Mouse (Mus musculus) large intestine, adult 2 months (tissue): ENCODE results near the gene Ppp1ca. TPM values are rescaled to one million over a fixed set of nuclear protein-coding genes. Genes with fewer than 3 reads are reported as not detected.

Experiments used
- DNase-seq: peaks from one replicate; pipeline ENCODE4 v3.0.0-alpha.2; 2012; ENCODE audit warnings: low read depth, low spot score
- WGBS: fragments of 180-500 bp; shearing (Covaris S2); methylation state at CpG from one replicate; pipeline ENCODE4 v1.1.7; 2018; 5-methylcytosine and 5-hydroxymethylcytosine counted together
- polyA plus RNA-seq: library from polyadenylated mRNA; depleted of rRNA; stranded (reverse); fragments of >200 nt; gene quantifications from 2 replicates; pipeline ENCODE4 v1.2.3, GENCODE M21; 2012

Ppp1ca gene
- polyA plus RNA-seq, 1 experiment: 382 TPM

DNA sequence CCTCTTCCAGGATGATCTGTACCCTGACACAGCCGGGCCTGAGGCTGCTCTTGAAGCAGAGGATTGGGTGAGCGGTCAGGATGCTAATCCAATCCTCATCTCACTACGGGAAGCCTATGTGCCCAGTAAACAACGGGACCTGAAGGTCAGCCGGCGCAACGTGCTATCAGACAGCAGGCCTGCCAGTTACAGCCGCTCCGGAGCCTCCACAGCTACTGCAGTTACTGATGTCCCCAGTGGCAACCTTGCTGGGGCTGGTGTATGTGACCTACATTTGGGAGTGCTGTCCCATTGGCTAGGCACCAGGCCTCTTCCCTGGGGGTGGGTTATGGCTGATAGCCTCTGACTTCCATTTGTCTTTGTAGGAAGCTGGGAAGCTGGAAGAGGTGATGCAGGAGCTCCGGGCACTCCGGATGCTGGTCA is 38.6 kb upstream of the Ppp1ca start, which contains the start of gene Ptprcap:
TSS of gene Ptprcap (plus strand) at position 373 of the 423 bp plus-strand sequence.
- 75% methylated on average over 11 of the region's 11 CpGs for WGBS

DNA sequence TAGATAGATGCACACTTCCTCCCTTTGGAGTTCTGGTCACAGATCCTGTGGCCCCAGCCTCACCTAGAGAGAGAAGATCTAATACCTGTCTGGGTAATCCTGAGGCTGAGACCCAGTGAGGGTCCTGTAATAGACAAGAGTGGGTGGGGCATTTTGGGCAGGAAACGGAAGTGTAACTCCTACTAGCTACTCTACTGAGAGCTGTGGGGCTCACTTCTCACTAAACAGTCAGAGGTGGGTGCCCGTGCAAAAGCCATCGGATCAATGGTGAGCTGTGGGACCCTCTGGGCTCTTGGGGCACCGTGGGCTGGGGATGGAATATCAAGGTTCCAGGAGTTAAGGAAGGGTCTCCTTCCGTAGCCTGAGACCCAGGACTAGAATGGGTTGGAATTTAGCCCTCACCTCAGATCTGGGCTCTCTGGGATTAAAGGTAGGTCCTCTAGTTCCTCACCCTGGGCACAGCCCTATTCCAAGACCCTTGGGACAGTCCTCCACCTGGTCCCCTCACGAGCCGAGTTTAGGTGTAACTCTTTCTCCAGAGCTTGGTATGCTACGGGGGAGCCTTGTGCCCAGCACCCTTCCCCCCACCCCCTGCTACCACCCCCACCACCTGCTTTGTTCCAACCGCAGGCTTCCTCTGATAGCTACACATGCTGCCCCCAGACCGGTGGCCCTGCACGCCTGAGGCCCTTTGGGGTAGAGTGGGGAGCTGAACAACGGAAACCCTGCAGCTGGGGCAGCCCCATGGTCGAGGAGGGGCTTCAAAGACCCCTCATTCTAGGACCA is 37.2 kb upstream of the Ppp1ca start:
- WGBS: 72% methylated on average over 13 of the region's 13 CpGs
- no peak for DNase-seq

More for the DNA sequence above, 38.6 kb upstream of the Ppp1ca start, which contains the start of gene Ptprcap:
- DNase-seq: no peak

DNA sequence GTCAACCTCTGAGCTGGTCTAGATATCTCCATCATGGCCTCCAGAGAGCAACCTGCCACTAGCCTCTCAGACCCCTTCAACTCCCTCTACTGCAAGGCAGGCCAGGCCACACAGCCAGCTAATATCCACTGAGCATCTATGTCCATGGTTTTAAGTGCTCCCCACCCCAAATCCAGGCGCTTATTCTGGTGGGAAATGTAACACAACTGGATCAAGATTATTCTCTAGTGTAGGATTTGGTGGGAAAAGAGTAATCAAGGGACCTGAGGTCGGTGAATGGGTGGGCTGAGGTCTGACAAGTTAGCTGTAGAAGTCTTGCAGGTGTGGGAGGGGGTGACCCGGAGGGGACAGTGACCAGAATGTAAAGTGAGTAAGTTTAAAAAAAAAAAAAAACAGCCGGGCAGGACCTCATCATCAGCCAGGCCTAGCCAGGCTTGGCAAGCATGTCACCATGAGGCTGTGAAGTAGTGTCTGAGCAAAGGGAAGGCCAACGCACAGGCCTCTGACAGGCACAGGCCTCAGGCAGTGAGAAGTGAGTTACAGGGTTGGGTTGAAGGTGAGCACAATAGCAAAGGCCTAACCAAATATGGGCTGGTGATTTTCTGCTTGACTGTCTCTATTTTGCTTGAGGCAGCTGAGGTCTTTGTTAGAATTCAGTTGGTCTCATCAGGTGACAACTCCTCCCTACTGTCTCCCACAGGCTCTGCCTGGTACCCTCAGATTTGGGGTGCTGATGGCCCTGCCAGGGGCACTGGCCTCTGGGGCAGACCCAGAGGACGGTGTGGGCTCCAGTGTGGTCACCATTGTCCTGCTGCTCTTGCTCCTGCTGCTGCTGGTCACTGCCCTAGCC is 36.4 kb upstream of the Ppp1ca start:
- 73% methylated on average over 6 of the region's 6 CpGs for WGBS

DNA sequence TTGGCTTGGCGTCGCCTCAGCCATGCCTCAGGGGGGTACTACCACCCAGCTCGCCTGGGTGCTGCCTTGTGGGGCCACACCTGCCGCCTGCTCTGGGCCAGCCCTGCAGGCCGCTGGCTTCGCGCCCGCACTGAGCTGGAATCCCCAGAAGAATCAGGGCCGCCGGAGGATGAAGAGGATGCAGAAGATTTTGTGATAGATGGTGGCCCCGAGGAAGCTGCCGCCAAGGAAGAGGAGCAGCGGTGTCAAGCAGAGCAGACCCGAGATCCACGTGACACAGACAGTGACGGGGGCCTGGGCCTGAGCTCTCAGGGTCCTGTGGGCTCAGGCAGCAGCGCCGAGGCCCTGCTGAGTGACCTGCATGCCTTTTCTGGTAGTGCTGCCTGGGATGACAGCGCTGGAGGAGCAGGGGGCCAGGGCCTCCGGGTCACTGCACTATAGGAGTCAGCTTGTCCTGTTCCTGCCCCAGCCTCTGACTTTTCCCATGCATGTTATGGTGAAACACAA is 35.7 kb upstream of the Ppp1ca start:
- DNase-seq: no peak
- WGBS: 75% methylated on average over 20 of the region's 20 CpGs

More for the DNA sequence above, 36.4 kb upstream of the Ppp1ca start:
- DNase-seq: no peak

DNA sequence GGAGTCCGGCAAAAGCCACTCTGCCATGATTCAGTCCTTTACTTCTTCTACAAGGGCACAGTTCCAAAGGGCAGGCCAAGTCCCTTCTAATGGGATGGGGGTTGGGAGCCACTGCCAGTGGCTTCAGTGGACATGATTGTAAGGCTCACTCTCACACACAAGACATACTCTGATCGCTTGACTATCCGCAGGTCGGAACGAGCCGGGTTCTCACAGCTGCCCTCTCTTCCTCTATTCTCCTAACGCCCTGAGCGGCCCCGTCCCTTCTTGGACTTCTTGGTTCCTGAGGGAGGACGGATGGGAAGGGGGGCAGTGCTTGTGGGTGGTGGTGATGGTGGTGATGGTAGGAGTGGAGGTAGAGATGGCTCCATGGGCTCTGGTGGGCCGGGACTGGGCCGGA is 35.1 kb upstream of the Ppp1ca start:
- 88% methylated on average over 12 of the region's 12 CpGs for WGBS
- DNase-seq: no peak

DNA sequence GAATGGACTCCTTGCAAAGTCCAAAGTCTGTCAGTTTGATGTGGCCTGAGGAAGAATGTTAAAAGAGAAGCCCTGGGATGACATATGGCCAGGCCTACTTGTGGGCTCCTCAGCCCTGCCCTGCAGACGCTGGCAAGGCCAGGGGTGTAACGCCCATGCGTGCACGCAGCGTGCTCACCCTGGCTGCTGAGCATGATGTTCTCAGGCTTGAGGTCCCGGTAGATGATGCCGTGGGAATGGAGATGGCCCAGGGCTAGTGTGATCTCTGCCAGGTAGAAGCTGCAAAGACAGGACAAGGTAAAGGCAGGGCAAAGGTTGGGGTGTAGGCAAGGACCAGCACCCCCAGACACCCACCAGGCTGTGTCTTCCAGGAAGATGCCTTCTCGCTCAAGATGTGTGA is 32.8 kb upstream of the Ppp1ca start:
- WGBS: 96% methylated on average over 8 of the region's 8 CpGs
- DNase-seq: no peak

DNA sequence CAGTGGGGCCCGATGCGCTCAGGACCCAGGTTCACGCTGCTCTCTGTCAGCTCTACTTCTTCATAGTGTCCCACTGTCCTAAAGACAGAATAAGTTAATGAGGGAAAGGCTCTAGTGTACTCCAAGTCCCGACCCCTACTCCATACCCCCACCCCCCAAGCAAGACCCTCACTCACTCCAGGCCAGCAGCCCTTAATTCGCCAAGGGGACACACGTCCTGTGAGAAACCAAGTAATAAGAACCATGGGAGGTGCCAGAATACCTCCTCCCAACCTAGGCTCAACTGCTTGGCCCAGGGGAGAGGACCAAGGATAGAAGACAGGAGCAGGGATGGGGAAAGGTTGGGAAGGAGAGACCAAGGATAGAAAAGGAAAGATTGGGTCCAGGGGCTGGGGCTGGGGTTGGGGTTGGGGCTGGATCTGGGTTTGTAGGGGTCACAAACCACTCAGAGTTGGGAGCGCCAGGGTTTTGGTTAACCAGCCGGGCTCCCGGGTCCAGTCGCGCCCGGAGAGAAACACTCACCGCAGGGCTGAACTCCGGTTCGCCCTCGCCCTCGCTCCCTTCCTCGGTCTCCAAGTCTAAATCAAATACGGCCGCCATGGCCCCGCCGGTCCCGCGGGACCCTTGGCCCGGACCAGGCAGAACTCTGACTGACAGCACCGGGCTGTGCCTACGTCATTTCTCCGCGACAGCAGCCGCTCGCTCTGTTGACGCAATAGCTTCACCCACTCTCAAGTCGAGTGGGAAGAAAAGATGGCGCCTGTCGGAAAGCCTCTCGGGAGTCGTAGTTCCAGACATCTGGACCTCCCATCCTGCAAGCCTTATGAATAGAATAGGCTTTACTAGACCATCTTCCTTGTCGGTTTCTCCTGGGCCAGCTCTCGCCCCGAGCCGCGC is 29.0 kb upstream of the Ppp1ca start, which contains the start of gene Rps6kb2:
TSS of gene Rps6kb2 (minus strand) at position 709 of the 897 bp plus-strand sequence.
- 7% methylated on average over 42 of the region's 42 CpGs for WGBS
- peak; percentile 85 for DNase-seq

DNA sequence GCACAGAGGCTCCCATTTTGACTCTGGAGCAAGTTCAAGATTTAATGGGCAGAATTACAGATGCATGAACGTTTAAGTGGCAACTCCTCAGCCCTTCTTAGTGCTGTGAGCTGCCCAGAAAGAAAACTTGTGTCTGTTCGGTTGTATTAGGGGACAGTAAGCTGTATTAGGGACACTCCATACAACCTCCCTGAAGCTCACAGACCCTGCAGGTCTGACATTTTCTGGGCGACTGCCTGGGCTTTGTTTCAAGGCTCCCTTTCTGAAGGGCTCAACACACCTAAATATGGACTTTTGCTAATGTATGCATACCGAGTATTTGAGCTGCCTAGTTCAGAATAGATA is 28.4 kb upstream of the Ppp1ca start:
- DNase-seq: no peak
- 28% methylated on average over 4 of the region's 4 CpGs for WGBS

DNA sequence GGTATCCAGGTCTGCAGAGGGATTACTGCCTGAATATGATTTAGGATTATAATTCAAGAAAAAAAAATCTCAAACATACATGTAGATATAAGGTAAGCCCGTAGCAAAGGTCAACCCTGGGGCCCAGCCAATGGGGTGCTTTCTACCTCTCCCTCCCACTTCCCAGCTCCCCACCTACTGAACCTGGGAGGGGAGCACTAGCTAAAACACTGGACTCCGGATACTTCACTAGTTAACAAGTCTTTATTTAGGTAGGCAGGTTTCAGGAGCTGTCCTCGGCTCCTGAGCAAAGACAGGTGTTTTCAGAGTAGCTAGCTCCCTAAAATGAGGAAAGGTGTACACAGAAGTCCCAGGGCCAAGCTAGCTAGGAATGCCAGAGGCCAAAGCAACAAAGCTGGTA is 27.8 kb upstream of the Ppp1ca start:
- 70% methylated on average over 3 of the region's 3 CpGs for WGBS

DNA sequence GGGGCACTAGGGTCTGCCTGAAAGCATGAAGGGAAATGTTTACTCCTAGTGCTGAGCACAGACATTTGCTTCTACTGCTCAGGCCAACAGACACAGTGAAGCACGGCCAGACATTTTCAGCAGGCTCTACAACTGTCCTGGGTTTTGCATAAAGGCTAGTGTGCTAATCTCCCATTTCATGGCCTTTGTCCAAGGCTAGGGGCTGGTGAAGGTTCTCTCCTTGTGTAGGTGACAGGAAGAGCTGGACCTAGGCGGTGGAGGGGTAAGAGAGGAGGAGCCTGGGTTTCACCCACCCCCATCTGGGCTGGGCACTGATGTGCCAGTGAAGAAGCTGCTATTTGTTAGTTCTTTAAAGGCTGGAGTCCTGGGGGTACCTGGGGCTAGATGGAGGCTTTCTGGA is 27.1 kb upstream of the Ppp1ca start:
- no peak for DNase-seq
- WGBS: 91% methylated on average over 2 of the region's 2 CpGs

More for the DNA sequence above, 27.8 kb upstream of the Ppp1ca start:
- no peak for DNase-seq

DNA sequence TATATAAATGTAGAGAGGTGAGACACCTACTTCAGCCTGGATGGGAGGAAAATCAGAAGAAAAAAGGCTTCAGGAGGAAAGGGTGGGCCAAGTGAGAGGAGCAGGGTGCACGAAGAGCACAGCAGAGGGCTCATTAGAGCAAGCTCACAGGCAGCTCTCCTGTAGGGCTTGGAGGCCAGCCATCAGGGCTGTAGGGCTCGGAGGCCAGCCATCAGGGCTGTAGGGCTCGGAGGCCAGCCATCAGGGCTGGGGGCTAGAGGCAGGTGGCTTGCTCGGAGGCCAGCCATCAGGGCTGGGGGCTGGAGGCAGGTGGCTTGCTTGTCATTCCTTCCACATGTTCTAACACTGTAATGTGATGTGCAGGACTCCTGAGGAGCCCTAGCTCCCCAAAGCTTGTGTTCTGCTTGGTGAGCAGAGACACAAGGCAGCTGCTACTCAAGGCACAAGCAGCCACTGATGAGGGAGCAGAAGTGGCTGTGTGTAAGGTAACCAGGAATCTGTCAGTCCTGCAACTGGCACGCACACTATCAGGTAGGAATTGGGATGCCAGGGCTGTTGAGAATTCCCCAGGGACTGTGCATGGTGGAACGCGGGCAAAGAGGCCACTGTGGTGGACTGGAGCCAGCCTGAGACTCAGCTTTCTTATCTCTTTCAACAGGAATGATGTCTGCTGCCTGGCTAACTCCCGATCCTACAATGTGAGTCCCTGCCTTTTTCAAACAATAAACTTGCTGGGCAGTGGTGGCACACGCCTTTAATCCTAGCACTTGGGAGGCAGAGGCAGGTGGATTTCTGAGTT is 25.0 kb upstream of the Ppp1ca start:
- WGBS: 62% methylated on average over 9 of the region's 9 CpGs
- DNase-seq: no peak

DNA sequence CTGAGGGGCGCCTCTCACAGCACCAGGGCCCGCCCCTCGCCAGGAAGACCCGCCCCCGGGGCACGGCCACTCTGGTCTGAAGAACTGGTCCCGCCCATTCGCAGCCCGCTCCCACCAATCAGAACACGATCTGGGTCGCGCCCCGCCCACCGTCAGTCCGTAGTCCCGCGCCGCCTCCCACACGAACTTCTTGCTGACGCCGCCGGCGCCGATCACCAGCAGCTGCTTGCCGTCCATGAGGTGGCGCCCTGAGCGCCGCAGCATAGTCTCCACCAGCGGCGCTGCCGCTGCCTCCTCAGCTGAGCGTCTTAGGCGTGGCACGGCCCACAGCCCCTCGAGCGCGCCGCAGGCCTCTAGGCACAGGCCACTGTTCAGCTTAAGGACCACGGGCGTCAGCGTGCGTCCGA is 22.5 kb upstream of the Ppp1ca start:
- DNase-seq: peak; percentile 78
- under 1% methylated on average over 43 of the region's 43 CpGs for WGBS

DNA sequence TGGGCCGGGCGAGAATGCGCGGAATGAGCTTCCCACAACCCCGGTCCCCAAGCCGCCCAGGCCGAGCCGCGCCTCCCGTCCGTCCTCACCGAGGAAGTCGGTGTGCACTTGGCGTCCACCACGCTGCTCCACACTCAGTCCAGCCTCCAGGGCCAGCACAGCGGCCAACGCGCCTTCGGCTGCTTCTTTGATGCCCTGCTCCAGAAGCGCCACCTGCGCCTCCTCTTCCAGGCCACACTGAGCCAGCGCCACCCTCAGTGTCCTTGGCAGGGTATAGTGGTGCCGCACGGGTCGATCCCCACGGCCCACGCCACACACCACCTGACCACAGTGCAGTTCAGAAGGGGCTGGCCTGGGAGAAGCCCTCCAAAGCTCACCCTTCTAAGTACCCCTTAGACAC is 22.1 kb upstream of the Ppp1ca start:
- no peak for DNase-seq
- 4% methylated on average over 27 of the region's 27 CpGs for WGBS

DNA sequence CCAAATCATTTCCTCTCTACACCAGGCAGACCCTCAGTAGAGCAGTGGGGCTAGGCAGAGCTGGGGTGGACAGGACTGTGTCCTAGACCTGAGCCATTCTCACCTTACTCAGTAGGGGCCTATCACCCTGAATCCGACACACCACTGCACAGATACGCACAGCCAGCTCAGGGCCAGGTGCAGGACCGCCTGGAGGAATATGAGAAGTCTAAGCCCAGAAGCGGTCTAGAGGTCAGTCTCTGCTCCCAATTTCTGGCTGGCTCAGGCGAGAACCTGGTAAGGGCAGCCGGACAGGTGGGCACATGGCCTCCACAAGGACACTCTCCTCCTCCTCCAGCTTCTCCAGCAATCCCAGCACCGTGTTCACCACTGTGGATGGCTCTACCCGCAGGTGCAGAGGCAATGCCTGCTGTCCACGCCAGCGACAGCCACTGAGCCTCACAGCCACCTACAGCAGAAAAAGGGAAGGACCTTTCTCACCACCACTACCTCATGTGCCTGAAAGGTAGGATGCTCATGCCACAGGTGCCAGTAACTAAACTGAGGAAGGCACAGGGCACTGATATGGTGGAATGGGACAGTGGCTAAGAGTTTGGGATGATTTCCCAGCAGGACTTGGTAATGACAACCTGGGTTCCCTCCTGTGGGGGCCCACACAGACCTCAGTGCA is 21.0 kb upstream of the Ppp1ca start:
- WGBS: 93% methylated on average over 10 of the region's 10 CpGs
- DNase-seq: no peak

DNA sequence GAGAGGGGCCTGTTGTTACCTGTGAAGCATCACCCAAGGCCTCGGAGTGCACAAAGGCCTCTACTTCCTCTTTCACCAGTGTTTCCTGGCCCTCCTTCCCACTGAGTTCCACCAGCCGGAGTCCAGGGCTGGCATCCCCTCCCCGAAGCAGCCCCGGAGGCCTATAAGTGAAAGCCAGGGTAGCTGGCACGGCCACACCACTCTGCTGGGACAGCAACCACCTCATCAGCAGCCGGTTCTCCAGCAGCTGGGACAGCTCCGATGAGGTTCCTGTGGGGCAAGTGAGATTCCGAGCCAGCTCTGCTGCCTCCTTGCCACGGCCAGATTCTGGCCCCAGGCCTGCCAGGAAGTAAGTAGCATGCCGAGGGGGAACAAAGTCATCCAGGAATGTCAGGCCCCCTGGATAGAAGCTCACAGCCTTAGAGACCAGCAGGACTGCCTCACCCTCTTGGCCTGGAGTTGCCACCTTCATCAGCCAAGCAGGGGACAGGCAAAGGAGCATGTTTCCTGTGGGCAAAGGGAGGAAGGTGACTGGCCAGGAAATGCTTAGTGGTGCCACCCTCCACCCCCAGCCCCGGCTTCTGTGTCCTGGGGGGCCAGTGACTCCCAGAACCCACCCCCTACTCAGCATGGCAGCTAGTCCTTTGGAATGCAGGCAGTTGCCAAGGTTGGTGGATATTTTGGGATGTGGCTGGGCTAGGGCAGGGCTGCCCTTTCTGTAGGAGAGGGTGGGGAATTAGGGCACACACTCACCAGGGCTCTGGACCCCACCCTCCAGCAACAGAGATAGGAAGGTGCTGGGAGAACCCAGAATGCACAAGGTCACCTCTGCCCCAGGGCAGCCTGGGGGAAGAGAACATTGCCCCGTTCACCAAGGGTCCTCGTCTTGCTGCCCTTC is 20.2 kb upstream of the Ppp1ca start:
- no peak for DNase-seq
- whole genome bisulfite sequencing: 72% methylated on average over 13 of the region's 13 CpGs

DNA sequence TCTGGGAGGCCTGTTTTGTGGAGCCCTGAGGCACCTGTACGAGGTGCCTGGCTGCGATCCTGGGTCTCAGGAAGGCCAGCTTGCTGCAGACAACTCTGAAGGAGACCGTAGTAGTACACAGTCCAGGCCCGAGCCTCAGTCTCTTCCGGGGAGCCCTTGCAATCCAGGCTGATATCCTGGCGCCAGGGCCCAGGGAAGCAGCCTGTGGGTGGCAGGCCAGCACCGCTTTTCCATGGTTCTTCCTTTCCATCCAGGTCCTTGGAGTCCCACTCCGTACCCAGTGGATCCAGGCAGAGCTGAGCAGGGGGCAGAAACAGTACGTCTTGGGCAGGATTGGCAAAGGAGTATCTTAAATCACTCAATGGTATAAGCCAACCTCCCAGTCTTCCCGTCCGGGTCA is 18.9 kb upstream of the Ppp1ca start:
- 81% methylated on average over 11 of the region's 11 CpGs for WGBS
- no peak for DNase-seq

DNA sequence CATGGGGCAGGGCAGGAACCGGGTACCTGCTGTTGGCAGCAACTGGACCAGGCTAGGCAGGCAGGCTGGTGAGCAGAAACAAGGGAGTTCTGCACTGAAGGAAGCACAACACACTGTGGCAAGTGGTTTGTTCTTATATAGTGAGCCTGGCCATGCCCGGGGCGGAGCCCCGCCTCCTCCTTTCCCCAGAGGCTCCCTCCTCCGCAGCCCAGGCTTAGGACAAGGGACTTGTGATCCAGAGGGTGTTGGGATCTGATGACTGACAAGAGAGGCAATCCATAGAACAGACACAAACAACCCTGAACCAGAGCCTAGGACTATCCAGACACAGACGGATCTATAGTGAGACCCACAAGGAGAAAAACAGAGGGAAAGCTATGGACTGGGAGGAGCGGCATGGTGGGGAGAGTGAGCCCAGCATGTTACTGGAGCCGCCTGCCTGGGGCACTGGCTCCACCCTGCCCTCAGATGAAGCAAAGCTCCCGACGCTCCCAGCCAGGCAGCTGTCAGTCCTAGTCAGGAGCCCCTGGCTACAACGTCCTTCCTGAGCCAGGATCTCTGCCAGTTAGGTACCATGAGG is 16.4 kb upstream of the Ppp1ca start, which contains the start of gene Carns1:
TSS of gene Carns1 (minus strand) at position 112 of the 580 bp plus-strand sequence.
- DNase-seq: no peak
- WGBS: 8% methylated on average over 11 of the region's 11 CpGs
